Mouse (Mus musculus) stomach, postnatal 0 days (tissue): ENCODE measurements around the gene Map3k12. TPM values are rescaled to one million over a fixed set of nuclear protein-coding genes. Genes with fewer than 3 reads are reported as not detected.

Experiments
- ATAC-seq: fragments of 200-750 bp; cut with Nextera tagmentation; 2 replicates; pipeline ENCODE4 v1.8.0; 2017; ENCODE audit not compliant: low FRiP score, low TSS enrichment
- DNase-seq: peaks from one replicate; pipeline ENCODE4 v3.0.0-alpha.2; 2016; ENCODE audit warnings: low spot score
- H3K27ac ChIP-seq: fragments of 300-500 bp; sonication (generic); replicated peaks from 2 replicates; pipeline ENCODE4 v1.5.1; 2014; ENCODE audit warnings: mild to moderate bottlenecking, control low read depth
- H3K27me3 ChIP-seq: fragments of 300-500 bp; sonication (generic); 2 replicates; pipeline ENCODE4 v1.6.1; 2014; ENCODE audit warnings: low read length; ENCODE audit not compliant: control insufficient read depth, insufficient read depth
- H3K36me3 ChIP-seq: fragments of 300-500 bp; sonication (generic); 2 replicates; pipeline ENCODE4 v1.6.1; 2014; ENCODE audit warnings: low read length, mixed read lengths; ENCODE audit not compliant: control insufficient read depth, insufficient read depth
- H3K4me1 ChIP-seq: fragments of 300-500 bp; sonication (generic); replicated peaks from 2 replicates; pipeline ENCODE4 v1.6.1; 2014; ENCODE audit warnings: antibody characterized with exemption; ENCODE audit not compliant: control insufficient read depth, insufficient read depth
- H3K4me2 ChIP-seq: fragments of 300-500 bp; sonication (generic); replicated peaks from 2 replicates; pipeline ENCODE4 v1.6.1; 2014; ENCODE audit warnings: low read depth, mild to moderate bottlenecking, control low read depth, moderate library complexity
- H3K4me3 ChIP-seq: fragments of 300-500 bp; sonication (generic); 2 replicates; pipeline ENCODE4 v1.5.1; 2014; ENCODE audit warnings: low read depth, low read length, control low read depth
- H3K9ac ChIP-seq: fragments of 300-500 bp; sonication (generic); 2 replicates; pipeline ENCODE4 v1.6.1; 2014; ENCODE audit warnings: mild to moderate bottlenecking, low read length, control low read depth, mixed read lengths
- H3K9me3 ChIP-seq: fragments of 300-500 bp; sonication (generic); 2 replicates; pipeline ENCODE4 v1.6.1; 2016; ENCODE audit warnings: low read length; ENCODE audit not compliant: control insufficient read depth
- CTCF ChIP-seq: IDR thresholded peaks from 2 replicates; pipeline ENCODE4 v1.5.1; 2016; ENCODE audit warnings: antibody characterized with exemption, low read depth, mild to moderate bottlenecking, moderate library complexity
- EP300 ChIP-seq: optimal IDR thresholded peaks from 2 replicates; pipeline ENCODE3; 2016; ENCODE audit warnings: antibody characterized with exemption
- WGBS: fragments of 180-500 bp; shearing (Covaris S2); extraction: QIAGEN DNeasy Blood & Tissue Kit; methylation state at CpG from one replicate; pipeline ENCODE4 v1.1.7; 2014; 5-methylcytosine and 5-hydroxymethylcytosine counted together
- polyA plus RNA-seq: library from polyadenylated mRNA; unstranded; fragments of >200 nt; fragmentation: Nextera tagmentation; extraction: Ambion mirVana; gene quantifications from 2 replicates; pipeline ENCODE4 v1.2.1, GENCODE M21; 2015

The Map3k12 gene
- polyA plus RNA-seq, 1 experiment from 2014 or later = 3.9 TPM

DNA sequence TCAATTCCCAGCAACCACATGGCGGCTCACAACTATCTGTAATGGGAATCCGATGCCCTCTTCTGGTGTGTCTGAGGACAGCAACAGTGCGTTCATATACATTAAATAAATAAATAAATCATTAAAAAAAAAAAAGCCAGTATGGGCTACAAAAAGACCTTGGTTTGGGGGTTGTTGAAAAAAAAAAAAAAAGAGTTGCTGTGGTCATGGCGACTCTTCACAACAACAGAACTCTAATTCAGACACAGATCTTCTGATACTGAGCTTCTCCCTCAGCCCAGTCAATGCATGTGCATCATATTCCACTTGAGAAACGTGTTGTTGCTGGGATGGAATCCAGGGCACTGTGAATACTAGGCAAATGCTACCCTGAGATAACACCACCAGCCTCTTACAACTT is 35.7 kb upstream of the Map3k12 start:
- Histone ChIP-seq H3K9ac (no peak overlapping the region), H3K4me1 (no peaks in the 10 kb centered on the region), H3K4me3 (no peak overlapping the region), H3K27ac (no peak overlapping the region), H3K27me3 (no peaks in the 10 kb centered on the region), H3K36me3 (peaks cover 19% of the 10 kb centered on the region), H3K4me2 (no peak overlapping the region), H3K9me3 (no peaks in the 10 kb centered on the region)
- ATAC-seq (no peak), DNase-seq (no peak)
- TF ChIP-seq CTCF (0 out of 2 replicates have a peak, but pooled peaks have one; percentile 12), EP300 (no peak)
- 98% methylated on average over 5 of the region's 5 CpGs for WGBS

DNA sequence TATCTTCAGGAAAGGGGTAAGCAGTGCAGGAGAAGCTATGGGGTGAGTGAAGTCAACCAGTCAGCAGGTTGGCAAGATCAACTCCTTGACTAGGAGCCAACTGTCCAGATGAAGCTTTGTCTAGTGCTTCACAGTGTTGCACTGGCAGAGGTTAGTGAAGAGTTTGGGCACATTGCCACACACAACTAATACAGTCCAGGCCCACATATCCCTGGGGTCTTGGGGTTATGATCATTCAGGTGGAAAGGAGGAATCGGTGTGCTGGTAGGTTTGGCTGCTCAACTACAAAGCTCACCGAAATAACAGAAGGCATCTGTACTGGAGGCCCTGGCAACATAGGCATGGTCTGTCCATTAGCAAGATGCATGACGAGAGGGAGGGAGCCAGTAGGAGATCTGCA is 30.6 kb upstream of the Map3k12 start:
- WGBS = 89% methylated on average over 3 of the region's 3 CpGs
- no peak overlapping the region for H3K9ac ChIP-seq
- no peak overlapping the region for H3K4me2 ChIP-seq
- H3K4me3 ChIP-seq = no peak overlapping the region
- no peaks in the 10 kb centered on the region for H3K27me3 ChIP-seq
- no peaks in the 10 kb centered on the region for H3K9me3 ChIP-seq
- ATAC-seq (no peak), DNase-seq (no peak)
- H3K36me3 ChIP-seq = peaks cover 23% of the 10 kb centered on the region
- no peak for TF ChIP-seq EP300
- H3K4me1 ChIP-seq = no peaks in the 10 kb centered on the region
- no peak overlapping the region for H3K27ac ChIP-seq

DNA sequence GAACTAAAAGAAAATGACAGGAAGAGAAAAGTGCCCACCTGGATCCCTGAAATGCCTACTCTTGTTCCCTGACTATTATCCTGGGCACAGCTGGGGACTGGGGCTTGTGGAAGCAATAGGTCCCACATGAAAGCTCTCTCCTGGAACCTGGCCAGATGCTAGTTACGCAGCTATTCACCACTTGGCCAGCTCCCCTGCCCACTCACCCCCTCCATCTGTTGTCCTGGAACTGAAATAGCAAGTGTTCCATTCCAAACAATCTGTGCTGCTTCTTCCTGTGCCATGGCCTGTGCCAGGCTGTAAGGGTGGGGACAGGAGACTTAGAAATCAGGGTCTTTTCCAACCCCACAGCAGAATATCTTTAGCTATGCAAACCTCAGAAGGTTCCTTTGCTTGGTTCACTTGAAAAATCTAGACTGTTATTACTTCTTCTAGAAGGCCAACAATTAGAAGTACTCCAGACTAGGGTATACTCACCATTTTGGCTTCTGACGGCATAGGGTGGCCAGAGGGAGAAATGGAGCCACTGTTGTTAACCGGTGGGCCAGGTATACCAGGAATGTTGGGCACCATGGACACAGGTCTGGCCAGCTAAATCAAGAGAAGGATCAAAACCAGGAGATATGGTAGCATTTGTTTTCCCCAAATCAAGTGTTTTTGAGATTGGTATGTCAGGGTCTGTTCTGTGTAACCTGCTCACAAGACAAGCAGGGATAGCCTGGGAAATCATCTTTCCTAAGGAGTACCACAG is 30.0 kb upstream of the Map3k12 start:
- H3K27ac ChIP-seq = no peak overlapping the region
- no peaks in the 10 kb centered on the region for H3K9me3 ChIP-seq
- peaks cover 25% of the 10 kb centered on the region for H3K36me3 ChIP-seq
- ATAC-seq = no peak
- no peak for DNase-seq
- no peaks in the 10 kb centered on the region for H3K4me1 ChIP-seq
- no peak overlapping the region for H3K4me3 ChIP-seq
- H3K9ac ChIP-seq = no peak overlapping the region
- WGBS = 76% methylated on average over 3 of the region's 3 CpGs
- TF ChIP-seq EP300 (no peak), CTCF (no peak)
- H3K27me3 ChIP-seq = no peaks in the 10 kb centered on the region
- H3K4me2 ChIP-seq = no peak overlapping the region

DNA sequence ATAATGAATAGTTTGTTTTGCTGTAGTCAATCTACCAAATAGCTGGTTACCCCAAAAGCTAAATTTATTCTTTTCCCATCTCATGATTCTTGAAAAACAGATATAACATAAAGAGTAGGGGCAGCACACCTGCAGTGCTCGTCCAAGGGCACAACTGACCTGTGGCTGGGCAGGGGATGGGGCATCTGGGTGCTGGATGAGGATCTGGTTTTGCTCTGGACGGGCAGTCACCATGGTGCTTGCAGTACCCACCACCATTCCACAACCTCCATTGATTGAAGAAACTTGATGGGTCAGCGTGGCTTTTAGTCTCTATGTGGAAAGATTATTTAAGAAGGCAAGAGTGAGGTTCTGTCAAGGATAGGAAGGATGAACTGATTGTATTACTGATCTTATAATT is 29.4 kb upstream of the Map3k12 start:
- 90% methylated on average over 3 of the region's 3 CpGs for WGBS

DNA sequence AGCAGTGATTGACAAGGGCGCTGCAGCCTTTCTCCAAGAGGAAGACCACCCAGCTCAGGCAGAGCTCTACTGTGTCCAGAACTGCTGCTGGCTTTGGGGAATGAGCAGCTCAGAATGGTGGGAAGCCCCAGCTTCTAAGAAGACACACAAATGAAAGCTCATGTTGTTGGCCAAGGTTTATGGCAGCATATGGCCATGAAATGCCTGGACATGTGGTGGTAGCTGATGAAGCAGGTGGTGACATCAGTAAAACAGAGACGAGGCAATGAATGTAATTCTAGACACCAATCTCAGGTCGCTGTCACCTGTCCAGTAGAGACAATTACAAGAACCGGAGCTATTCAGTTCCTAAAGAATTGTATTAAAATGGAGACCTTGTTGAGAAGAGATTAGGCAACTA is 27.9 kb upstream of the Map3k12 start:
- H3K4me2 ChIP-seq = no peak overlapping the region
- H3K9ac ChIP-seq = no peak overlapping the region
- H3K9me3 ChIP-seq = no peaks in the 10 kb centered on the region
- DNase-seq (no peak), ATAC-seq (no peak)
- no peaks in the 10 kb centered on the region for H3K27me3 ChIP-seq
- TF ChIP-seq EP300 = no peak
- no peak for TF ChIP-seq CTCF
- peaks cover 20% of the 10 kb centered on the region for H3K36me3 ChIP-seq
- 89% methylated on average over 4 of the region's 4 CpGs for WGBS
- H3K4me3 ChIP-seq = no peak overlapping the region
- no peaks in the 10 kb centered on the region for H3K4me1 ChIP-seq
- no peak overlapping the region for H3K27ac ChIP-seq

More for the DNA sequence above, 29.4 kb upstream of the Map3k12 start:
- H3K9me3 ChIP-seq = no peaks in the 10 kb centered on the region
- no peak overlapping the region for H3K27ac ChIP-seq
- DNase-seq = no peak
- H3K4me2 ChIP-seq = no peak overlapping the region
- no peak overlapping the region for H3K9ac ChIP-seq
- TF ChIP-seq CTCF (no peak), EP300 (no peak)
- no peak for ATAC-seq
- peaks cover 24% of the 10 kb centered on the region for H3K36me3 ChIP-seq
- no peak overlapping the region for H3K4me3 ChIP-seq
- no peaks in the 10 kb centered on the region for H3K4me1 ChIP-seq
- H3K27me3 ChIP-seq = no peaks in the 10 kb centered on the region

DNA sequence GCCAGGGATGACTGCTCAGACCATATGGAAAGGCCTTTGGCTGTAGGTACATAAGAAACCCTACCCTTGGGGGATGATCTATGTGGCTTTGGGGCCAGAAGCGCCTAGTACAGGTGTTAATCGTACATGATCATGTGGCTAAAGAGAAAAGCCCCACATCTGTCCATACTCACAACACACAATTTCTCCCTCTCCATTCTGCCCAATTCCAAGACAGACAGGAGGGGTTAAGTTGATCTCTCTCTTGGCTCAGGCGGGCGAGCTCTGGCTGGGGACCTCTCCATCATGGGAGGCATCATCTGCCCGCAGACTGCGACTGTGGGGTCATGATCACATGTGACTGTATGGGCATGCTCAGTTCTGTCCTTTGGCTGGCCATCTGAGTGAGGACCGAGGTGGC is 17.1 kb upstream of the Map3k12 start:
- Histone ChIP-seq H3K27ac (no peak overlapping the region), H3K4me2 (no peak overlapping the region), H3K9ac (no peak overlapping the region), H3K4me1 (no peaks in the 10 kb centered on the region), H3K27me3 (no peaks in the 10 kb centered on the region), H3K9me3 (no peaks in the 10 kb centered on the region), H3K36me3 (peaks cover 39% of the 10 kb centered on the region), H3K4me3 (no peak overlapping the region)
- DNase-seq (no peak), ATAC-seq (no peak)
- TF ChIP-seq CTCF (no peak), EP300 (no peak)
- 87% methylated on average over 7 of the region's 7 CpGs for WGBS
